Mouse (Mus musculus) telencephalon, adult 2 months (tissue): ENCODE measurements around the gene Gm28308.

Source experiments
- DNase-seq: peaks from one replicate; pipeline ENCODE4 v3.0.0-alpha.2; 2011; ENCODE audit warnings: low read depth, low spot score

Gm28308 gene

GRCm38 (mm10) chr6:52246916-52247315 is 33.8 kb upstream of the Gm28308 start:
- DNase-seq = no peak

GRCm38 (mm10) chr6:52246403-52246803 is 33.3 kb upstream of the Gm28308 start:
- no peak for DNase-seq

- DNase-seq = no peak
Observed at GRCm38 (mm10) chr6:52245757-52246142, 32.6 kb upstream of the Gm28308 start, which contains the start of gene Hoxa11. Gene Hoxa11 (minus strand): TSS chr6:52245810.

- DNase-seq = no peak
Observed at GRCm38 (mm10) chr6:52245040-52245756, 32.1 kb upstream of the Gm28308 start.

- no peak for DNase-seq
Observed at GRCm38 (mm10) chr6:52244471-52245039, 31.4 kb upstream of the Gm28308 start.

- DNase-seq = no peak
Observed at GRCm38 (mm10) chr6:52243681-52244121, 30.6 kb upstream of the Gm28308 start.

GRCm38 (mm10) chr6:52242801-52243332 is 29.7 kb upstream of the Gm28308 start:
- no peak for DNase-seq

GRCm38 (mm10) chr6:52241001-52241621 is 28.0 kb upstream of the Gm28308 start:
- DNase-seq = no peak

- no peak for DNase-seq
Observed at GRCm38 (mm10) chr6:52240389-52241000, 27.4 kb upstream of the Gm28308 start, which contains the start of gene Hoxa10. Gene Hoxa10 (minus strand): TSS chr6:52240854.

GRCm38 (mm10) chr6:52239625-52240388 is 26.7 kb upstream of the Gm28308 start:
- no peak for DNase-seq

GRCm38 (mm10) chr6:52238976-52239375 is 25.8 kb upstream of the Gm28308 start:
- DNase-seq = no peak

- no peak for DNase-seq
Observed at GRCm38 (mm10) chr6:52238155-52238545, 25.0 kb upstream of the Gm28308 start.

- DNase-seq = no peak
Observed at GRCm38 (mm10) chr6:52237346-52238154, 24.4 kb upstream of the Gm28308 start.

GRCm38 (mm10) chr6:52236806-52237205 is 23.7 kb upstream of the Gm28308 start:
- DNase-seq = no peak

GRCm38 (mm10) chr6:52235866-52236265 is 22.7 kb upstream of the Gm28308 start:
- no peak for DNase-seq

GRCm38 (mm10) chr6:52235267-52235666 is 22.1 kb upstream of the Gm28308 start:
- no peak for DNase-seq

- no peak for DNase-seq
Observed at GRCm38 (mm10) chr6:52234428-52235140, 21.4 kb upstream of the Gm28308 start.

- DNase-seq = no peak
Observed at GRCm38 (mm10) chr6:52233546-52234427, 20.6 kb upstream of the Gm28308 start.
